Mouse (Mus musculus) kidney, adult 2 months (tissue): Measurements from ENCODE around the gene Kctd12.

ENCODE experiments used
- CTCF ChIP-seq: fragments of 200-500 bp; conservative IDR thresholded peaks from 2 replicates; pipeline ENCODE4 v1.5.1; 2011; ENCODE audit warnings: low read depth, mild to moderate bottlenecking, control low read depth, low read length, moderate library complexity, mixed read lengths; ENCODE audit not compliant: insufficient read depth, insufficient read length
- POLR2A ChIP-seq: fragments of 200-500 bp; IDR thresholded peaks from one replicate; pipeline ENCODE4 v1.6.1; 2011; ENCODE audit warnings: low read depth, low read length, control low read depth

- TF ChIP-seq POLR2A: no peak
- peak; percentile 83 for TF ChIP-seq CTCF
Measured at GRCm38 (mm10) chr14:103011782-103012181, 29.3 kb upstream of the Kctd12 start.
